Mouse (Mus musculus) heart, postnatal 0 days (tissue): Measurements from ENCODE around the gene Espl1.

Source experiments
- CTCF ChIP-seq: IDR thresholded peaks from 2 replicates; pipeline ENCODE4 v1.5.1; 2016; ENCODE audit warnings: antibody characterized with exemption, control low read depth, low read depth
- EP300 ChIP-seq: IDR thresholded peaks from 2 replicates; pipeline ENCODE4 v1.6.1; 2016; ENCODE audit warnings: antibody characterized with exemption, low read depth

GRCm38 (mm10) chr15:102362648-102363047, 66.6 kb downstream of the Espl1 start:
- TF ChIP-seq CTCF: no peak
- TF ChIP-seq EP300: no peak
